Mouse (Mus musculus): ENCODE measurements at regions not wholly inside any gene's neighbourhood (a gene's known extent, or its start where the extent isn't known, plus 50 kb on each side); places are given as distances from the start of the nearest gene placed in this dataset.

- WGBS: 82% methylated on average over 5 of the region's 5 CpGs
Observed at GRCm38 (mm10) chr4:54704696-54705095, 240.2 kb upstream of the Zfp462 start.

GRCm38 (mm10) chr4:54709751-54710150, 235.1 kb upstream of the Zfp462 start:
- no peak overlapping the region for H3K4me2 ChIP-seq
- no peaks in the 10 kb centered on the region for H3K4me1 ChIP-seq (replicated peaks)
- ATAC-seq (ENCODE audit: low read depth): no peak
- no peak overlapping the region for H3K27ac ChIP-seq (replicated peaks)
- no peak overlapping the region for H3K4me3 ChIP-seq
- no peaks in the 10 kb centered on the region for H3K27me3 ChIP-seq
- H3K9ac ChIP-seq: no peak overlapping the region
- H3K9me3 ChIP-seq: no peaks in the 10 kb centered on the region
- H3K36me3 ChIP-seq: no peaks in the 10 kb centered on the region

More at GRCm38 (mm10) chr4:54704696-54705095, 240.2 kb upstream of the Zfp462 start:
- Histone ChIP-seq H3K9ac (no peak overlapping the region), H3K4me2 (no peak overlapping the region), H3K36me3 (no peaks in the 10 kb centered on the region), H3K27me3 (no peaks in the 10 kb centered on the region), H3K4me1 (replicated peaks) (no peaks in the 10 kb centered on the region), H3K27ac (replicated peaks) (no peak overlapping the region), H3K4me3 (no peak overlapping the region), H3K9me3 (no peaks in the 10 kb centered on the region)
- ATAC-seq (ENCODE audit: low read depth): no peak

GRCm38 (mm10) chr4:54712929-54713328, 231.9 kb upstream of the Zfp462 start:
- no peak overlapping the region for H3K4me3 ChIP-seq
- no peaks in the 10 kb centered on the region for H3K4me1 ChIP-seq (replicated peaks)
- no peaks in the 10 kb centered on the region for H3K36me3 ChIP-seq
- no peaks in the 10 kb centered on the region for H3K27me3 ChIP-seq
- H3K9ac ChIP-seq: no peak overlapping the region
- H3K4me2 ChIP-seq: no peak overlapping the region
- H3K27ac ChIP-seq (replicated peaks): no peak overlapping the region
- ATAC-seq (ENCODE audit: low read depth): no peak
- H3K9me3 ChIP-seq: no peaks in the 10 kb centered on the region
- 70% methylated on average over 3 of the region's 3 CpGs for WGBS

GRCm38 (mm10) chr4:54714612-54715342, 230.1 kb upstream of the Zfp462 start:
- 88% methylated on average over 9 of the region's 9 CpGs for WGBS
- Histone ChIP-seq H3K27me3 (no peaks in the 10 kb centered on the region), H3K27ac (replicated peaks) (no peak overlapping the region), H3K36me3 (no peaks in the 10 kb centered on the region), H3K4me1 (replicated peaks) (no peaks in the 10 kb centered on the region), H3K4me3 (no peak overlapping the region), H3K9ac (no peak overlapping the region), H3K4me2 (no peak overlapping the region), H3K9me3 (no peaks in the 10 kb centered on the region)
- ATAC-seq (ENCODE audit: low read depth): no peak

- H3K4me1 ChIP-seq (replicated peaks): no peaks in the 10 kb centered on the region
- H3K4me2 ChIP-seq: no peak overlapping the region
- ATAC-seq (ENCODE audit: low read depth): no peak
- H3K27ac ChIP-seq (replicated peaks): no peak overlapping the region
- no peaks in the 10 kb centered on the region for H3K36me3 ChIP-seq
- H3K9me3 ChIP-seq: no peaks in the 10 kb centered on the region
- no peaks in the 10 kb centered on the region for H3K27me3 ChIP-seq
- no peak overlapping the region for H3K4me3 ChIP-seq
- 39% methylated on average over 1 of the region's 1 CpGs for WGBS
- no peak overlapping the region for H3K9ac ChIP-seq
Observed at GRCm38 (mm10) chr4:54718083-54718482, 226.8 kb upstream of the Zfp462 start.

GRCm38 (mm10) chr4:54739001-54739400, 205.8 kb upstream of the Zfp462 start:
- H3K4me1 ChIP-seq (replicated peaks): no peaks in the 10 kb centered on the region
- H3K4me2 ChIP-seq: no peak overlapping the region
- WGBS: 82% methylated on average over 5 of the region's 5 CpGs
- H3K36me3 ChIP-seq: no peaks in the 10 kb centered on the region
- no peak overlapping the region for H3K4me3 ChIP-seq
- H3K27ac ChIP-seq (replicated peaks): no peak overlapping the region
- no peak overlapping the region for H3K9ac ChIP-seq
- H3K27me3 ChIP-seq: no peaks in the 10 kb centered on the region
- H3K9me3 ChIP-seq: no peaks in the 10 kb centered on the region
- ATAC-seq (ENCODE audit: low read depth): no peak

- WGBS: 89% methylated on average over 2 of the region's 2 CpGs
- no peak overlapping the region for H3K4me3 ChIP-seq
- H3K4me1 ChIP-seq (replicated peaks): no peaks in the 10 kb centered on the region
- H3K4me2 ChIP-seq: no peak overlapping the region
- no peaks in the 10 kb centered on the region for H3K36me3 ChIP-seq
- no peak overlapping the region for H3K9ac ChIP-seq
- no peak overlapping the region for H3K27ac ChIP-seq (replicated peaks)
- ATAC-seq (ENCODE audit: low read depth): no peak
- no peaks in the 10 kb centered on the region for H3K27me3 ChIP-seq
- H3K9me3 ChIP-seq: no peaks in the 10 kb centered on the region
Observed at GRCm38 (mm10) chr4:54751458-54751857, 193.4 kb upstream of the Zfp462 start.

- no peak overlapping the region for H3K9ac ChIP-seq
- no peaks in the 10 kb centered on the region for H3K36me3 ChIP-seq
- H3K4me1 ChIP-seq (replicated peaks): peaks cover 17% of the 10 kb centered on the region
- no peaks in the 10 kb centered on the region for H3K27me3 ChIP-seq
- no peak overlapping the region for H3K27ac ChIP-seq (replicated peaks)
- WGBS: 88% methylated on average over 4 of the region's 4 CpGs
- no peak for ATAC-seq (ENCODE audit: low read depth)
- no peak overlapping the region for H3K4me2 ChIP-seq
- no peak overlapping the region for H3K4me3 ChIP-seq
- no peaks in the 10 kb centered on the region for H3K9me3 ChIP-seq
Observed at GRCm38 (mm10) chr4:54756441-54756840, 188.4 kb upstream of the Zfp462 start.

- peak; percentile 84 for ATAC-seq (ENCODE audit: low read depth)
- H3K4me2 ChIP-seq: peak overlapping the region; percentile 43
- H3K9me3 ChIP-seq: no peaks in the 10 kb centered on the region
- peak overlapping the region; percentile 23; the same call in 1 of the 2 replicates for H3K9ac ChIP-seq
- H3K36me3 ChIP-seq: no peaks in the 10 kb centered on the region
- peak overlapping the region; percentile 64; the same call in 1 of the 2 replicates for H3K27ac ChIP-seq (replicated peaks)
- peaks cover 17% of the 10 kb centered on the region for H3K4me1 ChIP-seq (replicated peaks)
- WGBS: 39% methylated on average over 19 of the region's 19 CpGs
- no peaks in the 10 kb centered on the region for H3K27me3 ChIP-seq
- H3K4me3 ChIP-seq: no peak overlapping the region
Observed at GRCm38 (mm10) chr4:54757715-54758500, 186.9 kb upstream of the Zfp462 start.

- no peaks in the 10 kb centered on the region for H3K27me3 ChIP-seq
- no peak for ATAC-seq (ENCODE audit: low read depth)
- peak overlapping the region; percentile 64 for H3K27ac ChIP-seq (replicated peaks)
- 40% methylated on average over 8 of the region's 8 CpGs for WGBS
- H3K36me3 ChIP-seq: no peaks in the 10 kb centered on the region
- peaks cover 17% of the 10 kb centered on the region for H3K4me1 ChIP-seq (replicated peaks)
- H3K9me3 ChIP-seq: no peaks in the 10 kb centered on the region
- H3K9ac ChIP-seq: peak overlapping the region; percentile 23; the same call in 1 of the 2 replicates
- peak overlapping the region; percentile 43 for H3K4me2 ChIP-seq
- H3K4me3 ChIP-seq: no peak overlapping the region
Observed at GRCm38 (mm10) chr4:54758501-54758829, 186.4 kb upstream of the Zfp462 start.

- Histone ChIP-seq H3K36me3 (no peaks in the 10 kb centered on the region), H3K27ac (replicated peaks) (no peak overlapping the region), H3K4me2 (no peak overlapping the region), H3K27me3 (no peaks in the 10 kb centered on the region), H3K9me3 (no peaks in the 10 kb centered on the region), H3K4me3 (no peak overlapping the region), H3K4me1 (replicated peaks) (peaks cover 17% of the 10 kb centered on the region), H3K9ac (no peak overlapping the region)
- no peak for ATAC-seq (ENCODE audit: low read depth)
- 68% methylated on average over 5 of the region's 5 CpGs for WGBS
Observed at GRCm38 (mm10) chr4:54761257-54761656, 183.6 kb upstream of the Zfp462 start.

- Histone ChIP-seq H3K9me3 (no peaks in the 10 kb centered on the region), H3K4me1 (replicated peaks) (no peaks in the 10 kb centered on the region), H3K36me3 (no peaks in the 10 kb centered on the region), H3K27me3 (no peaks in the 10 kb centered on the region), H3K4me2 (no peak overlapping the region), H3K4me3 (no peak overlapping the region), H3K9ac (no peak overlapping the region), H3K27ac (replicated peaks) (no peak overlapping the region)
- WGBS: 29% methylated on average over 1 of the region's 1 CpGs
- no peak for ATAC-seq (ENCODE audit: low read depth)
Observed at GRCm38 (mm10) chr4:54765045-54765444, 179.8 kb upstream of the Zfp462 start.
